Mouse (Mus musculus): ENCODE results near the gene Cdh4.

Gene Cdh4

DNA sequence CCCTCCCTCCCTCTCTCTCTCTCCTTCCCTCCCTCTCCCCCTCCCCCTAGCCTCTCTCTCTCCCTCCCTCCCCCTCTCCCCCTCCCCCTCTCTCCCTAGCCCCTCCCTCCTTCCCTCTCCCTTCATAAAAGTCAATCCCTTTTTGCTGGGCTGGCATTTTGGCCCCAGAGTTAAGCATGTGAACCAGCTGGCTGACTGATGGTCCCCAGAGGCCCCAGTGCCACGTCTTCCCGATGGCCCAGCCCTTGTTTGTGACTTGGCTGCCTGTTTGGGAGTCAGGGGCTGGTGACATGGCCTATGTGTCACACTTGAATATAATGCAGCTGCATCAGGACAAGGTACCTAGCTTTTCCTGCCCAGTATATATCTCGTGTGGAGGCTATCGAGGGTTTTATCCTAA, 96.3 kb downstream of the Cdh4 start:
- no peak for DNase-seq (ENCODE audit: low spot score in 2 of 2)

- no peak for DNase-seq (ENCODE audit: low spot score in 2 of 2)
Measured at GRCm38 (mm10) chr2:179539532-179540245, 97.5 kb downstream of the Cdh4 start.

GRCm38 (mm10) chr2:179541096-179541495, 98.9 kb downstream of the Cdh4 start:
- no peak for DNase-seq (ENCODE audit: low spot score in 2 of 2)

GRCm38 (mm10) chr2:179547627-179548026, 105.4 kb downstream of the Cdh4 start:
- no peak for DNase-seq (ENCODE audit: low spot score in 2 of 2)

GRCm38 (mm10) chr2:179555928-179556327, 113.7 kb downstream of the Cdh4 start:
- no peak for DNase-seq (ENCODE audit: low spot score in 2 of 2)

- no peak for DNase-seq (ENCODE audit: low spot score in 2 of 2)
Measured at GRCm38 (mm10) chr2:179562350-179562749, 120.1 kb downstream of the Cdh4 start.

- no peak for DNase-seq (ENCODE audit: low spot score in 2 of 2)
Measured at GRCm38 (mm10) chr2:179565611-179566010, 123.4 kb downstream of the Cdh4 start.

GRCm38 (mm10) chr2:179567886-179568285, 125.7 kb downstream of the Cdh4 start:
- DNase-seq (ENCODE audit: low spot score in 2 of 2): no peak

- no peak for DNase-seq (ENCODE audit: low spot score in 2 of 2)
Measured at GRCm38 (mm10) chr2:179569171-179569570, 126.9 kb downstream of the Cdh4 start.

DNA sequence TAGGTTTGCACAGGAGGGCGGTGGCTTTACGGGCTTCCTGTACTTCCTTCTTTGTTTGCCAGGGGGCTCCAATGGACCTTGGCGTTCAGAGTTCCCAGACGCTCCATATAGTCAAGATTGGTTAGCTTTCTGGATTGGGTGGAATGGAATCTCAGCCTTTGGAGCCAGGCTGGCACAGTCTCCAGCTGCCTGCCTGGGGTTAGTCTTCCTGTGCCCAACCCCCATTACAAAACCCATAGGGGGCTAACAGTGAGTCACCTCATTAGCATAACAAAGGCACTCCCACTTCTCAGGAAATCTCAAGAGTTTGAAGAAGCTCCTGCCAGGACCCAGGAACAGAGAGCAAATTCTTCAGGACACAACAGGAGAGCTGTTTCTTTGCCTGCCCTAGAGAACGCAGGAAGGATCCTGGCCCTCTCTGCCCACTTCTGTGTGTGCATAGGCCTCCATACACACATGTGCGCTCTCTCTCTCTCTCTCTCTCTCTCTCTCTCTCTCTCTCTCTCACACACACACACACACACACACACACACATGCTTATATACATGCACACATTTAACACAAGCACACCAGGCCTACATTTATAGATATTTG, 129.0 kb downstream of the Cdh4 start:
- no peak for DNase-seq (ENCODE audit: low spot score in 2 of 2)

DNA sequence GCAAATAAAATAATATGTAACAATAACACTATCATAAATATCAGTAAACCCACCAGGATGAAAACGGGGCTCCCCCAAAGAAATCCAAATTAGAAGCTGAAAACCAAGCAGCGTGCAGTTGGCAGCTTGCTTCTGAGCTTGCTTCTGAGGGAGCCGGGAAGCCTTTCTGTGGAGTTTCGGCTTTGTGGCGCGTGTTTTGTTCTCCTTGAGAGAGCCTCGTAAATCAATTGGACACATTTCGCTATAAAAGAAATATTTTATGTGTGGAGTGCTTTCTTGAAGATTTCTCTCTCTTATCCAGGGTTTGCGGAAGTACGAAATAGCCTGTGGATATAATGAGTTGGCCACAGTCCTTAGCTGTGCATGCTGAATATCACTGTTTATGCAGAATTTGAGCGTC, 131.1 kb downstream of the Cdh4 start:
- DNase-seq (ENCODE audit: low spot score in 2 of 2): no peak

DNA sequence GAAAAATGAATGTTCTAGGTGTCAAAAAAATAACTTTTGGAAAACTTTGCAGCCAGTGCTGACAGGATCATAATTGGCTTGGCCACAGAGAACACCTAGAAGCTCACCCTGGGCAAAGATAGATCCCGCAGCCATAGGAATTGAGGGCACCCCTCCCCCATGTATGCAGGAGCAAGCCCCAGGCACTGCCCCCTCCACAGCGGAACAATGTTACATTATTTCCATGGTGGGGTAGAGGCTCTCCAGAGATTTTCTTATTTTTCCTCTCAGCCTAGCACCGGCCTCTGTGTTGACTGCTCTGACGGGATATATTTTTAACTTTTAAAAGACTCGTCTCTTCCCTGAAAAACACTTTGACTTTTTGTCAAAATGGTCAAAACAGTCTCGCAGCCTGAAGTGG, 131.6 kb downstream of the Cdh4 start:
- no peak for DNase-seq (ENCODE audit: low spot score in 2 of 2)

DNA sequence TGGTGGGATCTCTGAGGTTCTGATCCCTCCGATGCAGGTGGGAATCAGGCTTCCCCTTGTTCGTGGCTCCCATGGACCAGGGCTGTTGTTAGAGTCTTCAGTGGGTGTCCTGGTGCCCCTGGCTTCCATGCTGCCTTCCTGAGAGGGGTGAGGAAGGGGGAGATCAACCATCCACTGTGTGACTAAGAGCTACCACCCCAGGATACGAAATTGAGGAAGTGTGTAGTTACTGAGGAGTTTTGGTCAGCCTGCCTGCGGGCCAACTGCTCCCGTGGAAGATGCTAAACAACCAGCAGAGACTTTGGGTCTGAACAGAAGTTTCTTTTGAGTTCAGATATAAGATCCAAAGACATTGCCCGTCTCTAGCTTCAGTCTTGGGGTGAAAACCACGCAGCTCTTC, 133.4 kb downstream of the Cdh4 start:
- no peak for DNase-seq (ENCODE audit: low spot score in 2 of 2)

DNA sequence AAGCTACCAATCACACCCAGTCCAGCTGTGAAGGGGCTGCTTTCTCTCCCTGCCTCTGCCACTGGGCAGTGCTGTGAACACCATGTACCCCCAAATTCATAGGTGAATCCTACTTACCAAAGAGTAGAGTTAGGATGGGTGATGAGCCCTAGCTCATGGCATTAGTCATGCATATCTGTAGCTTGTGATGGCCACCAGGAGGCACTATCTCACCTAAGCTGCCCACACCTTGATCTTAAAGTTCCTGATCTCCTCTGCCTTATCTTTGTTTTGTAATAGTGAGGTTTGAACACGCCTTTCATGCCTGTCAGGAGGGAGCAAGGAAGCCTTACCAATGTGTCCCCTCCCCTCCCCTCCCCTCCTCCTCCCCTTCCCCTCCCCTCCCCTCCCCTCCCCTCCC, 134.0 kb downstream of the Cdh4 start:
- DNase-seq (ENCODE audit: low spot score in 2 of 2): no peak

DNA sequence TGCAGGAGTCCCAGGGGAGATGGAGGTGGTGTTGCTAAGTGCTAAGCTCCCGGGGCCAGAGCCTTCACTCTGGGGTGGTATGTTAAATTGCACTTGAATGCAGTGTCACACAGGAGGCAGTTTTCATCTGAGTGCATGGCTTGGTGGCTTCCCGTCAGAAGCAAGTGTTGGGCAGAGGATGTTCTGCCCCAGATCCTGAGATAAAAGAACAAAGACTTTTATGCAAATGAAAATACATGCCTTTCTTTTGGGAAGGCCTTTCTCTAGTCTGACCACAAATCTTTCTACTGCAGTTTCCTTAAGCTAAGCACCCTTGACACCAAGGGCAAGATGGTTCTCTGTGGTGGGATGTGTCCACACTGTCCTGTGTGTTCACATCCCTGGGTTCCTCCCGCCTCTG, 136.1 kb downstream of the Cdh4 start:
- DNase-seq (ENCODE audit: low spot score in 2 of 2): no peak

- DNase-seq (ENCODE audit: low spot score in 2 of 2): no peak
Measured at GRCm38 (mm10) chr2:179578842-179579241, 136.6 kb downstream of the Cdh4 start.

DNA sequence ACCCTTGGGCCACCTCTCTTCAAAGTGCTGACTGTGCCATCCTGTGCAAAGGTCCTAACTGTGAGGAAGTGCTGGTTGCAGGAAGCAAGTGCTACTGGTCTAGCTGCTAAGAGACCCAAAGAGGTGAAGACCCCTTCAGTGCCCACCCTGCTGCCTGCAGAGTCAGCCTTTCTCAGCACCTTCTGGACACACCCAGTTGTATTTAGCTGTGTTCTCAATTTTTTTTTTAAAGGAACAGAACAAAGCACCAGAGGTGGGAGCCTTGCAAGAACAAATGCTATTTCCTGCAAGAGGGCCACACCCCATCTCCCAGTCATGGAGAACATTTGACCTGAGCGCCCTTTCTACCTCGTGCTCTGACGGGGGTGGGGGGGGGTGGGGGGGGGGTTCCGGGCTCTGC, 138.2 kb downstream of the Cdh4 start:
- DNase-seq (ENCODE audit: low spot score in 2 of 2): no peak

- no peak for DNase-seq (ENCODE audit: low spot score in 2 of 2)
Measured at GRCm38 (mm10) chr2:179581058-179581457, 138.8 kb downstream of the Cdh4 start.

DNA sequence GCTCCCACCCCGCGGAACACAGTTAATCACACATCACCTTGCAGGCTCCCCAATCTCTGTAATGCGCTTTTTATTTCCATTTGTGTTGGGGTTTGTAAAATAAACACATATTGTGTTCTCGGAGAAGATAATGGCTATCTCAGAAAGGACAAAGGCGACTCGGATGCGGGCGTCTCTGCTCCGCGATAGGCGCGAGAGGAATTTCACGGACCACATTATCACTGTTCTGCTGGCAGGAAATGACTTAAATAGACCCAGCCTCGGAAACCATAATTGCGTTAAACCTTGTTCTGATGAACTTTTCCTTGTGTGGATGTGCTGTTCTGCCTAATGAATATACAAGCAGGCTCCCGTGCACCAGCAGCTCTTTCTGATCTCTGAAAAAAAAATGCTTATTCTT, 140.7 kb downstream of the Cdh4 start:
- DNase-seq (ENCODE audit: low spot score in 2 of 2): no peak

DNA sequence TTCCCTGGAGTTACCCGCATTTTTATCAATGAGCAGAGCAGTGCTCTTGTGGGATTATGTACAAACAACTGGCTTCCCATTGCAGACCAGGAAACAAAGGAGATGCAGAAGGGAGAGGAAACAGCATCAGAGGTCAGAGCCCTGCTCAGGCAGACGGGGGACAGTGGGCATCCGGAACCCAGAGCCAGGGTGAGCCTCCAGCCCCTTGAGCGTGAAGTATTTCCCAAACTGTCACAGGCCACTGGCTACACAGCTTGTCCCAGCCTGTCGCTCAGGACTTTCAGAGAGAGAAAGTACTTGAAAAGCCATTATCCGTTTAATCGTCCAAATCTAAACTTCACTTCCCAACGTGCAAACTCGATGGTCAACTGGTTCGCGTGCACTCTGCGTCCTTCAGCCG, 142.4 kb downstream of the Cdh4 start:
- no peak for DNase-seq (ENCODE audit: low spot score in 2 of 2)

DNA sequence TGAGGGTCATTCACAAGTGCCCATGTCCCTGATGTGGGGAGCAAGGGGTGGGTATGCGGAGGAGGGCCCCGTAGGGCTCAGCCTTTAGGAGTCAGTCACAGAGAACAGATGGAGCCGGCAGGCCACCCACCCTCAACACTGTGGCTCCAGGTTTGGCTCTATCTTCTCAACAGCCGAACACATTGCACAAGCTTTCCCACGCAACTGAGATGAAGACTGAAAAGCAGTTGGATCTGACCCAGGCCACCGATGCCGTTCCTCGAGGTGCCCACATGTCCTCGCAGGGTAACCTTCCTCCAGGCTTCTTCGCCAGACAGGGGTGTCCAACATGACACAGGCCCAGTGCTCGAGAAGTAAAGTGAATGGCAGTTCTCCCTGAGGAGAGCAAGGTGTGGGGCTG, 144.2 kb downstream of the Cdh4 start:
- DNase-seq (ENCODE audit: low spot score in 2 of 2): no peak

GRCm38 (mm10) chr2:179587069-179587468, 144.8 kb downstream of the Cdh4 start:
- no peak for DNase-seq (ENCODE audit: low spot score in 2 of 2)

GRCm38 (mm10) chr2:179591661-179592060, 149.4 kb downstream of the Cdh4 start:
- no peak for DNase-seq (ENCODE audit: low spot score in 2 of 2)

GRCm38 (mm10) chr2:179595013-179595412, 152.8 kb downstream of the Cdh4 start:
- no peak for DNase-seq (ENCODE audit: low spot score in 2 of 2)

Measured in spleen, postnatal 36 days (tissue).